Mouse (Mus musculus): ENCODE measurements around the gene Mad2l1bp. TPM values are rescaled to one million over a fixed set of nuclear protein-coding genes. Genes with fewer than 3 reads are reported as not detected.

Gene Mad2l1bp
- polyA plus RNA-seq (2021): 14.6 TPM

DNA sequence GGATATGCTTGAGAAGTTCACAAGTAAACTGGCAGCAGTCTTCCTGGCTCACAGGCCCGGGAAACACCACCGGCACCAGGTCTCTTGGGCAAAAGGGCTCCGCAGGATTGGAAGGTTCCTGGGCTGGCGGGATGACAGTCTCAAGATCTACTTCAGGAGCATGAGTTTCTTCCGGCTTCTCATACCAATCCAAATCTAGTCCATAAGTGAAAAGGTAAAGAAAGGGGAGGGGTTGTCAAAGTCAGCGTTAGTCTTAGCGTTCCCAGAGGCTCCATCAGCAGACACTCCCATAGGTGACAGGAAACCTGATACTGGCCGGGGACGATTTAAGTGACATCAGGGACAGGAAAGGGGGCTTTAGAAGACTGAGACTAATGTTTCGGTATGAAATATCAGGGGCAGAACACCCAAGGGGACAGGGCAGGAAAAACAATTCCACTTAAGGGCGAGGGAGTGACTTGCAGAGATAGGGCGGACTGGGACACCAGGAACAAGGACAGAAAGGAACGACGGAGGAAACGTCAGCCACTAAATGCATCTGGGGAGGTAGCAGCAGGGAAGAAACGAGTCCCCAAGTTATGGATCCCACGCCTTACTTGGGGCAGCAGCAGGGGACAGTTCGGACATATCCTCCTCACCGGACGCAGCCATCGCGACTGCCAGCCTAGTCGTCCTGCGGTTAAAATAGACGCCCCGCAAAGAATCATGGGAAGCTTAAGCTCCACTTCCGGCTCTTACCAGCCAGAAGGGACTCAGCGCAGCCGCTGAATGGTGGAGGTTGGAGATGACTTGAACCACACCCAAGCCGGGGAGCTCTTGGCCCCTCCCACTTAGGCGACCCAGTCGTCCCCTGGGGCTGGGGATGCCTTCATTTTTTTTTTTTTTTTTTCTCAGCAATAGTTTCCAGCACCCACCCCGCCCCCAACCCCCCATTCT, at the start of gene Mad2l1bp:
Mad2l1bp (minus strand) TSS at position 707 of the 936 bp plus-strand sequence.
- no peaks in the 10 kb centered on the region for H3K27me3 ChIP-seq
- in situ Hi-C loops (cut with MboI; ENCODE audit: low pct_unique_long_range_greater_than_20kb): no loop called here
- peak; percentile 71 for ATAC-seq
- TF ChIP-seq CTCF (IDR thresholded peaks at IDR 0.05): no peak
- CTCF ChIA-PET: no interaction called here
- peak; percentile 59 for DNase-seq (ENCODE audit: low read depth, low spot score)
- POLR2A ChIA-PET: no interaction called here

DNA sequence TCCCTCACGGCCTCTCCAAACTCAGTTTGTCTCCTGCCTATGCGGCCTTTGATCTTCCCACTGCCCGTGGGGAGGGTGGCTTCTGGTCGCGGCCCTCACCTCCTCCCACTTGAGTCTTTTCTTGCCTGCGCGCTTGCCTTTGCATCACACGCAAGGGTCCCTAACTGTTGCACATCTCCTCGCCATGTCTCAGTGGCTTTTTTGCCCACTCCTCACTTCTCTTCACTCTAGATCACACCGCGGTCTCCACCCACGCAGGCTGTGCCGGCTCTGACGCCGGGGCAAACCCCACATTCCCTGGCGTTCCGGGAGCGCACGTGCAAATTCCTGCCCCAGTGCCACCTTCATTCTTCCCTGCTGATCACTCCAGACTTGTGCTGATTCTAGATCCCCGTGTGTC, 49.7 kb upstream of the Mad2l1bp start:
- ChIA-PET POLR2A (interaction anchor here (1.4 kb wide), 1 partner anchor 41 kb away, joined by 3 read pairs; no protein-coding TSS in a partner anchor), CTCF (interaction anchor here (1.5 kb wide), 1 partner anchor 19 kb away, joined by 4 read pairs; no protein-coding TSS in a partner anchor)
- in situ Hi-C loops (cut with MboI; ENCODE audit: low pct_unique_long_range_greater_than_20kb): no loop called here
- no peaks in the 10 kb centered on the region for H3K27me3 ChIP-seq
- no peak for DNase-seq (ENCODE audit: low read depth, low spot score)
- TF ChIP-seq CTCF (IDR thresholded peaks at IDR 0.05): no peak
- no peak for ATAC-seq

DNA sequence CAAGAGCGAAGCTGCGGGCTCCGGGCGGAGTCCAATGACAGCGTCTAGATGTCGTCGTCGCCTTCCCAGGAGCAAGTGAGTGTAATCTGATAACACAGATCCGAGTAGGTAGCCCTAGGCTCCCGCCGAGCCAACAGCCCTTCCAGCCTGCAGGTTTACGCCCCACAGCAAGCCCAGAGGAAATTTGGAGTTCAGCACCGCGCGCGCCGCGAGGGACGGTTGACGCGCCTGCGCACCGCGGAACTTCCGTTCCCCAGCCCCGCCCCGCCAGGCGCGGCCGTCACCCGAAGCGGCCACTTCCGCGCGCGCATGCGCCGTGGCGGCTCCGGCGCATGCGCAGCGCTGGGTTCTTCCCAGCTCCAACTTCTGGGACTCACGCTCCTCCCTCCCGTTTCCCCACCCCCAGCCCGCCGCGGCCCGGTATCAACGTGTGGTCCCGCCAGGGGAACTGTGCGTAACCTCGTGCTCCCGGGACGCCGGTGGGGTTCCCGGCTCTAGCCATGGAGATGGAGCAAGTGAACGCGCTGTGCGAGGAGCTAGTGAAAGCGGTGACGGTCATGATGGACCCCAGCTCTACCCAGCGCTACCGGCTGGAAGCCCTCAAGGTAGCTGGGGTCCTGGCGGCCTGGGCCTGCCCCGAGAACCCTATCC, 49.2 kb upstream of the Mad2l1bp start, which contains the start of the genes Polh and Xpo5:
Polh (minus strand) TSS at position 225 of the 651 bp plus-strand sequence.
Xpo5 (plus strand) TSS at position 362 of the 651 bp plus-strand sequence.
- in situ Hi-C loops (cut with MboI; ENCODE audit: low pct_unique_long_range_greater_than_20kb): no loop called here
- ATAC-seq: peak; percentile 89
- peak; percentile 43 for DNase-seq (ENCODE audit: low read depth, low spot score)
- no peaks in the 10 kb centered on the region for H3K27me3 ChIP-seq
- TF ChIP-seq CTCF (IDR thresholded peaks at IDR 0.05): no peak
- ChIA-PET POLR2A (interaction anchor here (1.4 kb wide), 1 partner anchor 40 kb away, joined by 3 read pairs; no protein-coding TSS in a partner anchor), CTCF (no interaction called here)

DNA sequence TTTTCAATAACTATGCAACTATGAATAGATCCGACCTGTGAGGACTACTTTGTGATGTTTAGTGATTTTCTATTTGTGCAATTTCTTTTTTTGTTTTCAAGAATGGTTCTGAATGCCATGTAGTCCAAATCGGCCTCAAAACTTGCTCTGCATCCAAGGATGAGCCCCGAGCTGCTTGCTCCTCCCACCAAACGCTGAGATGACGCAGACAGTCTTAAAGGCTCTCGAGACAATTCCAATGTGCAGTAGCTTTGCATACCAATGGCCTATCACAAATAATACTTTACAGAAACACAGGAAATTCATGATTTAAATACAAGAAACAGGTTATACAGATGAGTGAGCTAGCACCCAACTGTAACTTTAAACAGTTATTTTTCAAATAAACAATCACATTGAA, 47.8 kb upstream of the Mad2l1bp start:
- no peak for TF ChIP-seq CTCF (IDR thresholded peaks at IDR 0.05)
- no peak for ATAC-seq
- POLR2A ChIA-PET: interaction anchor here (0.9 kb wide), 1 partner anchor 41 kb away, joined by 3 read pairs; no protein-coding TSS in a partner anchor
- in situ Hi-C loops (cut with MboI; ENCODE audit: low pct_unique_long_range_greater_than_20kb): no loop called here
- H3K27me3 ChIP-seq: no peaks in the 10 kb centered on the region
- CTCF ChIA-PET: interaction anchor here (1.4 kb wide), 1 partner anchor 28 kb away, joined by 4 read pairs; no protein-coding TSS in a partner anchor
- DNase-seq (ENCODE audit: low read depth, low spot score): no peak

DNA sequence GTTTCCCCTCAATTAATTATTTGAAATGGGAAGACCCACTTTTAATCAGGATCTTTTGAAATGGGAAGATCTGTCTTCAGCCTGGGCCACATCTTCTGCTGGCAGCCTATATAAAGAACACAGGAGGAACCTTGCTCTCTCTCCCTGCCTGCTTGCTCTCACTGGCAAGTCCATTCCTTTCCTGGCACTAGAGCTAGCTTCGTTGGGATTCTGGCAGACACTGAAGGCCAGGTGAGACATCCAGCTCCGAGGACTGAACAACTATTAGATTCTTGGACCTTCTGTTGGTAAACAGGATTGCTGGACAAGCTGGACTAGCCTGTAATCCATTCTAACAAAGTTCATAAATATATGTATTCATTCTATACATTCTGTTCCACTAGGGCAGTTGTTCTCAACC, 35.5 kb upstream of the Mad2l1bp start:
- ChIA-PET CTCF (no interaction called here), POLR2A (no interaction called here)
- no peak for DNase-seq (ENCODE audit: low read depth, low spot score)
- ATAC-seq: no peak
- no peak for TF ChIP-seq CTCF (IDR thresholded peaks at IDR 0.05)
- no peaks in the 10 kb centered on the region for H3K27me3 ChIP-seq
- in situ Hi-C loops (cut with MboI; ENCODE audit: low pct_unique_long_range_greater_than_20kb): no loop called here

DNA sequence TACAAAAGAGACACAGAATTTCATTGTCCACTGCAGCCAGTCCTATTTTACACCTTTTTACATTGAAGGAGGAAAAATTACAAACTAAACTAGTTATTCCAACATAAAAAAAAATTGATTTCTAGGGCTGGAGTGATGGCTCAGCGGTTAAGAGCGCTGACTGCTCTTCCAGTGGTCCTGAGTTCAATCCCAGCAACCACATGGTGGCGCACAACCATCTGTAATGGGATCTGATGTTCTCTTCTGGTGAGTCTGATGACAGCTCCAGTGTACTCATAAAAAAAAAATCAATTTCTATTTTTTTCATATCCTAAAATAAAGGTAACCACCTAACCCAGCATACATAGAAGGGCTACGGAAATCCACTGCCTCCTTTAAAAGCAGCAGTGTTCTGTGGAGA, 28.9 kb upstream of the Mad2l1bp start:
- DNase-seq (ENCODE audit: low read depth, low spot score) (no peak), ATAC-seq (no peak)
- TF ChIP-seq CTCF (IDR thresholded peaks at IDR 0.05): peak; percentile 55
- CTCF ChIA-PET: interaction anchor here (1.0 kb wide), 1 partner anchor 10 kb away, joined by 4 read pairs; no protein-coding TSS in a partner anchor
- POLR2A ChIA-PET: interaction anchor here (0.6 kb wide), 1 partner anchor 34 kb away, joined by 3 read pairs; no protein-coding TSS in a partner anchor
- no peaks in the 10 kb centered on the region for H3K27me3 ChIP-seq
- in situ Hi-C loops (cut with MboI; ENCODE audit: low pct_unique_long_range_greater_than_20kb): no loop called here

DNA sequence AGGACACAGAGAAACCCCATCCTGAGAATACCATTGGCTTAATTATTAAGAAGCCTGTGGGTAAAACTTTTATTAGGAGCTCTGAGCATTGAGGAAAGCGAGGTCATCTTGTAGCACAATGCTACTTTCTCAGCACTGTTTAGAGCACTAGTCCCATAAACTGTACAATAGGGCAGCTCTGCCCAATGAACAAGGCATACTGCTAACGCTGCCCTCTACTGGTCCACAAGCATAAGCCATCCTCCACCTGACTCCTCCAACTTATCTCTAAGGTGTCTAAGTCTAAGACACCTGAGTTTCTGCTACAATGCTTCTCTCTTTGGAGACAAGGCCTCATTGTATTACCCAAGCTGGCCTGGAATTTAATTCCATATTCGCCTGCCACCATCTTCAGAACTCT, 17.2 kb upstream of the Mad2l1bp start:
- in situ Hi-C loops (cut with MboI; ENCODE audit: low pct_unique_long_range_greater_than_20kb): no loop called here
- no peak for TF ChIP-seq CTCF (IDR thresholded peaks at IDR 0.05)
- ATAC-seq: no peak
- DNase-seq (ENCODE audit: low read depth, low spot score): no peak
- POLR2A ChIA-PET: no interaction called here
- CTCF ChIA-PET: interaction anchor here (0.9 to 1.4 kb wide), 3 partner anchors 10 to 20 kb away, joined by 3 read pairs; no protein-coding TSS in a partner anchor
- H3K27me3 ChIP-seq: no peaks in the 10 kb centered on the region

DNA sequence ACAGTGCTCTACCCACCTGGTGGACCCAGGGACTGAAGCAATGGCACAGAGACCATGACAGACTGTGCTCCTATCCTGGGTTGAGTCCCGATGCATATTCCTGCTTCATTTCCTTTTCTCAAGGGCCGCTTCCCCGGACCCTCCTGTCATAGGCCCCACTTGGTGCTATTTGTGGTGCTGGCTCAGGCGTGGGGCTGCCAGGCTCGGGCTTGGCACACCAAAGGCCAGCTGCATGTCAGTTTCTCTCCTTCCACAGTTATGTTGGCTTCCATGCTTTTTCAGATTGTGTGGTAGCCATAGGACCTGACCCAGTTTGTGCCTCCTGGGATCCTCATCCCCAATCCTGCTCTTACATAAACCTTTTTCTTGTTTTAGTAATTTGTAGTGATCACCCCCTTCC, 15.4 kb upstream of the Mad2l1bp start:
- in situ Hi-C loops (cut with MboI; ENCODE audit: low pct_unique_long_range_greater_than_20kb): no loop called here
- ATAC-seq (no peak), DNase-seq (ENCODE audit: low read depth, low spot score) (no peak)
- ChIA-PET CTCF (no interaction called here), POLR2A (no interaction called here)
- no peaks in the 10 kb centered on the region for H3K27me3 ChIP-seq
- no peak for TF ChIP-seq CTCF (IDR thresholded peaks at IDR 0.05)

DNA sequence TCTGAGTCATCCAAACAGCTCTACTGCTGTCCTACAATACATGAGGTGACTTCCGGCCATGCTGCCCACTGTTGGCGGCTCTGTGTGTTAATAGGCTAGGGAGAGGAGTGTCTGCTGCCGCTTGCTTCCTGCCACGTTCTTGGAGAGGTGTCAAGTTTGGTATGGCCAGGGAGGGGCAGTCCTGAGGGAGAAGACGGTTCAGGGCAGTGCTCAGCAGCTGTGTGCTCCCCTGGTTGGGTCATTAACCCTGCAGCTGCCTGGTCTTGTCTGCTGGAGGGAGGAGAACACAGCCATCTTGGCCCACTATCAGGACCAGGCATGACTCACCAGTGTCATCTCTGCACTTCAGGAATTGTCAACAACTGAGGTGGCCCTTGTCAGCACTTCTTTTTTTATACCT, 15.0 kb upstream of the Mad2l1bp start:
- ChIA-PET CTCF (interaction anchor here (0.9 kb wide), 1 partner anchor 31 kb away, joined by 3 read pairs; no protein-coding TSS in a partner anchor), POLR2A (no interaction called here)
- in situ Hi-C loops (cut with MboI; ENCODE audit: low pct_unique_long_range_greater_than_20kb): no loop called here
- no peak for TF ChIP-seq CTCF (IDR thresholded peaks at IDR 0.05)
- no peak for ATAC-seq
- no peaks in the 10 kb centered on the region for H3K27me3 ChIP-seq
- DNase-seq (ENCODE audit: low read depth, low spot score): no peak

DNA sequence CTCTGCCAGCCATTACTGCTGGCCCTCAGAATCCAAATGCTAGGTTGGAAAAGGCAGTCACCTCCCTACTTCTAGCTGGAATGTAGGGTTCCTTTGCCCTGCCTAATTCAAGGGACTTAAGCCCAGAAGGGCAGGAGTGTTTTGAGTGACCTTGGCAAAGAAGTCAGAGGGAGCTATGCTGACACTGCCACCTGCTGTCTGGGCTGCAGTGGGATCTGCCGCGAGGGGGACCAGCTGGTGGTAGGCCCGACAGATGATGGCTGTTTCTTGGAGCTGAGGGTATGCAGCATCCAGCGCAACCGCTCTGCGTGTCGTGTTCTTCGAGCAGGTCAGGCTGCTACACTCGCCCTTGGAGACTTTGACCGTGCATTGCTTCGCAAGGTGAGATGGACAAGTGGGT, 13.7 kb upstream of the Mad2l1bp start:
- POLR2A ChIA-PET: no interaction called here
- TF ChIP-seq CTCF (IDR thresholded peaks at IDR 0.05): no peak
- H3K27me3 ChIP-seq: no peaks in the 10 kb centered on the region
- DNase-seq (ENCODE audit: low read depth, low spot score) (no peak), ATAC-seq (no peak)
- CTCF ChIA-PET: no interaction called here
- in situ Hi-C loops (cut with MboI; ENCODE audit: low pct_unique_long_range_greater_than_20kb): no loop called here

DNA sequence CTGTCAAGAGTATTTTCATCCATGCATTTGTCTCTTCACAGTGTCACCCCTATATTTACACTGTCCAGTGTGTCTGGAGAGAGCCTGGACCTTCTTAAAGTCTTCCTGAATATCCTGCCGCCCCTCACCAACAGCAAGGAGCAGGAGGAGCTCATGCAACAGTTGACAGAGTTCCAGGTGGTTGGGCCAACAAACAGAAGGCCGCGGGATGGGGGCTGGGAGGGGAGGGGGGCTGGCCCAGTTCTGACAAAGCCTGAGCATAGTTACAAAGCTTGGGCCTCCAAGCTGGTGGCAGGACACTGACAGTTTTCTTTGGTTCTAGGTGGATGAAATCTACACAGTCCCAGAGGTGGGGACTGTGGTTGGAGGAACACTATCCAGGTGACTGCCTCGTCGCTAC, 12.9 kb upstream of the Mad2l1bp start:
- in situ Hi-C loops (cut with MboI; ENCODE audit: low pct_unique_long_range_greater_than_20kb): no loop called here
- ATAC-seq (no peak), DNase-seq (ENCODE audit: low read depth, low spot score) (no peak)
- no peaks in the 10 kb centered on the region for H3K27me3 ChIP-seq
- ChIA-PET CTCF (no interaction called here), POLR2A (no interaction called here)
- TF ChIP-seq CTCF (IDR thresholded peaks at IDR 0.05): no peak
